Mouse (Mus musculus): ENCODE measurements around the gene Hdx.

Gene Hdx

GRCm38 (mm10) chrX:111696356-111697282, at the start of gene Hdx:
Hdx (minus strand) TSS chrX:111697079.
- peak; percentile 13 to 27 for DNase-seq (ENCODE audit: low spot score in 2 of 2)

DNA sequence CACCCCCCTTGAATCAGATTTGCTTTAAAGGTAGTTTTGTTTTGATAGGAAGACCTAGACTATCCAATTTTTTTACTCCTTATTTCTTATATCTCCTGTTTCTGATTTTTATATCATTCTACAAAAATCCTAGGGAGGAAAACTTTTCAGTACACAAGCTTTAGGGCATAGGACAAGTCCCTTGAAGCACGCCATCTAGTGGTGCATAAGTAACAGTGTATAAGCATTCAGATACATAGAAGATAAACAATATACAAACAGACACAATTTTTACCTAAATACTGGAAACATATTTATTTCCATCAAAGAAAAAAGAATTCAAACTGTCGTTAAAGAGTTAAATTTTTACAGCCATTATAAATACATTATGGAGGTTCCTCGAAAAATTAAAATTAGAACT, 11.2 kb downstream of the Hdx start:
- DNase-seq (ENCODE audit: low spot score in 2 of 2), result no peak

DNA sequence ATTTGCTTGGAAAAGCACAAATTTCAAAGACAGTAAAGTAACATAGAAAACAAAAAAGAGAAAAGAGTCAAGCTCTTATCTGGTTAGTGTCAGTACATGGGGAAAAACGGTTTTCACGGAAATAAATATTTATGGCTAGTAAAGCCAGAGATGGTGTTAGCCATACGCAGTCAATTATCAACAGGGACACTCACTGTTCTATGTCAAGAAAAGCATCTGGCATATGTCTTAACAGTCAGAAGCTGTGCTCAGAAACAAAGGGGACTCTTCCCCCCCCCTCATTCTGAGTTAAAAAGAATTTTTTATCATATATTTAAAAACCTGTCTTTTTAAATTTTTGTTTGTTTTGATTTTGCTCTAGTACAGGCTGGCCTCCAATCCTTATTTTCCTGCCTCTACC, 25.2 kb downstream of the Hdx start:
- DNase-seq (ENCODE audit: low spot score in 2 of 2), result no peak

GRCm38 (mm10) chrX:111660381-111660780, 36.5 kb downstream of the Hdx start:
- no peak for DNase-seq (ENCODE audit: low spot score in 2 of 2)

GRCm38 (mm10) chrX:111658671-111659070, 38.2 kb downstream of the Hdx start:
- DNase-seq (ENCODE audit: low spot score in 2 of 2), result no peak

DNA sequence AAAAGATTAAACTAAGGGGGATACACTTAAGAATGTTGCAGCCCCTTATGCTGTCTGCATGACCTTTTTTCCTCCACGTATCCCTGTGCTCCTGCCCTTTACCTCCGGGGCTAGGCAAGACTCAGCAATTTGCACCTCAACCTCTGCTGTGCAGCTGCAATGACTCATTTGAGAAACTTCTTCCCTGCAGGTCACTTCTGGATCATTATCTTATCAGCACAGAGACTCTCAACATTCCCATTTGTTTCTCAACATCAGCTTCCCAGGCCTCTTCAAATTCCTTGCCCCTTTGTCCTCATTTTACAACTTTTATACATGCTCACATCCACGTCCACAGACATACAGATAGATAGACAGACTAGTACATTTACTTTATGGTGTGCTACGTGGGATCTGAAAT, 51.9 kb downstream of the Hdx start:
- no peak for DNase-seq (ENCODE audit: low spot score in 2 of 2)

- DNase-seq (ENCODE audit: low spot score in 2 of 2), result no peak
These were observed 56.3 kb downstream of the Hdx start for GRCm38 (mm10) chrX:111640616-111641015.

DNA sequence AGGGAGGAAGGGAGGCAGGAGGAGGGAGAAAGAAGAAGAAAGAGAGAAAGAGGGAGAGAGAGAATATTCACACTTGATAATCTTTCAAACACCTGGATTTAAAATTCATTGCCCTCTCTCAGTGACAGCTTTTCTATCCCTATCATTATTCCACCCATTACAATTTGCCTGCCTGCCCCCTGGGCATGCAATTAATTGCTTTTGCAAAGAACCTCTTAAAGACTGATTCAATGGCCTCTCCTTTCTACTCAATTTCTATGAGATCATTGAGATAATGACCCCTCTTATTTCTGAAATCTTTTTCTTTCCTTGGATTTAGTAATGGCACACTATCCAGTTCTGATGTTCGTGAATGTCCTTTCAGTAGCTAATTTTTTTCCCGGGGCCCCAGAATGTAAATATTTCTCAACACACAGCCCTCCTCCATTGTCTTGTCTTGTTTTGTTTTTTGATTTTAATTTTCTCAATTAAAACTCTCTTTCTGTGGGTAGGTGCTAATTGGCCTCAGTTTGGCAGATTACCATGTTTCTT, 99.2 kb downstream of the Hdx start:
- DNase-seq (ENCODE audit: low spot score in 2 of 2), result no peak

- no peak for DNase-seq (ENCODE audit: low spot score in 2 of 2)
These were observed 109.3 kb downstream of the Hdx start for GRCm38 (mm10) chrX:111587616-111588015.

DNA sequence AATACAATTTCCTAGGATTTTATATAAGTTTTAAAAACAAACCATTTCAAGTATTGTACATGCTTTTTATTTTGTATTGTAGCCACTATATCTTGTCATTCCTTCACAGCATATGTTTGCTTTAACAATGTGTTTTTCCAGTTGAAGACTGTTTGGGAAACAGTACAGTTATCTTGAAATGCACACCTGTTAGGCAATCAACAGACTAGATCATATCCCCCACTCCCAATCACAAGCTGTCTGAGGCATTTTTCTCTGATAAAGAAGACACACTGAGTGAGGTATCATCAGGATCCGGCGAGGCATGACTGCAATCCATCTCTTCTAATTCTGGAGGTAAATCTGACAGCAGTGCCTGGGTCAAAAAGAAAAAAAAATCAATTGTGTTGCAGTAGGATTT, 119.8 kb downstream of the Hdx start:
- DNase-seq (ENCODE audit: low spot score in 2 of 2), result no peak

DNA sequence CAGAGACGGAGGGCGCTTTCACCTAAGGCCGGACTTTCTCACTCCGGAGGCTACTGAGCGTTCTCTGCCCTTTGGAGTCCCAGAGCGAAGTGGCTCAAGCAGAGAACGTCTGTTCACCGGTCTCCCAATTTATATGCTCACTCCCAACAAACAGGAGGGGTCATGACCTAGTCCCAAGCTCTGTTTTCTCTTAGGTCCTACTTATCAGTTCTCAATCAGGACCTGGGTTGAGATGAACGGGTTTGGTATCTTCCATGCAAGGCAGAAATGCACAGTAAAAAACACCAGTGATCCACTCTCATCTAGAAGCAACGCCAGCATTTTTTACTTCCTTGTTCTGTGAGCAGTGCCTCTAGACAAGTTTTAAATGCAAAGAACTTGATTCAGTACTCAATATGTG, 159.0 kb downstream of the Hdx start, which contains the start of gene Rps6ka6:
Rps6ka6 (minus strand) TSS at position 101 of the 400 bp plus-strand sequence.
- DNase-seq (ENCODE audit: low spot score in 2 of 2), result no peak

Data from frontal cortex, postnatal 25 days (tissue).